ENCODE assay signal across 24 mouse cellular contexts in the genomic region with DNA sequence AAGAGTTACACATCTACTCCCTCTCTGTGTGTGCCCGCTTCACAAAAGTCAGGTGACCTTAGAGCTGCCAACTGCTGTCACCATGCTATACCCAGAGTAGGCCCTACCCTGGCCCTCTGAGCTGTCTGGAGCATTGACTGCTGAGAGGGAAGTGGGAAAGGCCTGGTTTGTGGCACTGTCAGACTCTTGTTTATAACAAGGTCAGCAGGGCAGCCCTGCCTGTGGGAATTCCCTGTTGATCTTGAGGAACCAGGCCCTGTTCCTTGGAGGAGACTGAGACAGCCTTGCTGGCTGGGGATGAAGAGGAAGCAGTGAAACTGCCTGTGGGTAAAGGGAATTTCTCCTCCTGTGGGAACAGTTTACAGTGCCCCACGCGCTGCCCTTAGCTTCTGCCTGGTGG. TPM values are rescaled to one million over a fixed set of nuclear protein-coding genes. Genes with fewer than 3 reads are reported as not detected.
A peak's percentile ranks its signal among the peaks of the same experiment; 100 is the strongest.
DNase-seq lines count a peak whose midpoint lies in the region; ATAC-seq and TF ChIP-seq lines count a peak whose summit lies in the region.
"Had no signal": no experiment of that assay in that cellular context is flagged by ENCODE, and none has a peak within 500 bp of the region (broad histone marks: within the 10 kb centered on the region; RNA-seq: fewer than 3 reads in every experiment).

No protein-coding gene starts in this region.

- H3K79me2 ChIP-seq in liver, adult 2 months (ENCODE audit: control insufficient read depth, insufficient read depth, low read length), result no peaks in the 10 kb centered on the region

- no peaks in the 10 kb centered on the region for H3K9me3 ChIP-seq in liver, embryonic 11.5 days (ENCODE audit: control insufficient read depth, low read length)
- H3K9me3 ChIP-seq in midbrain, embryonic 16.5 days (replicated peaks; ENCODE audit: control insufficient read depth, low read length, poor library complexity, severe bottlenecking), result no peaks in the 10 kb centered on the region
- H3K9me3 ChIP-seq: forebrain, embryonic 10.5 days; hindbrain, embryonic 15.5 days; midbrain, embryonic 12.5 days; neural tube, embryonic 12.5 days had no signal

- no peak for TF ChIP-seq POLR2A in liver, adult 2 months (IDR thresholded peaks at IDR 0.05; ENCODE audit: extremely low read depth, insufficient read depth, low read length)

- H3K27ac ChIP-seq in liver, adult 2 months (replicated peaks; ENCODE audit: insufficient read depth, low read depth, low read length), result peak overlapping the region; percentile 58
- no peak overlapping the region for H3K27ac ChIP-seq in liver, embryonic 11.5 days (ENCODE audit: low read depth, low read length)
- H3K27ac ChIP-seq in brown adipose tissue, adult 24 weeks (replicated peaks; ENCODE audit: low read depth, low read length), result 0 out of 2 replicates have a peak overlapping the region, but pooled peaks have one; percentile 4
- H3K27ac ChIP-seq in midbrain, embryonic 16.5 days (ENCODE audit: low read length), result no peak overlapping the region
- H3K27ac ChIP-seq: forebrain, embryonic 10.5 days; hindbrain, embryonic 15.5 days; liver, embryonic 14.5 days; midbrain, embryonic 12.5 days; neural tube, embryonic 12.5 days had no signal

- H3K9ac ChIP-seq in liver, adult 2 months (ENCODE audit: low read depth, low read length), result peak overlapping the region; percentile 1; the same call in 1 of the 2 replicates
- no peak overlapping the region for H3K9ac ChIP-seq in liver, embryonic 11.5 days (ENCODE audit: low read depth, low read length)
- H3K9ac ChIP-seq in midbrain, embryonic 16.5 days (ENCODE audit: low read depth, low read length), result no peak overlapping the region
- H3K9ac ChIP-seq: hindbrain, embryonic 15.5 days; liver, embryonic 14.5 days; midbrain, embryonic 12.5 days; neural tube, embryonic 12.5 days had no signal

- no peak for ATAC-seq in liver, embryonic 11.5 days (replicated peaks; ENCODE audit: low FRiP score)
- no peak for ATAC-seq in midbrain, embryonic 16.5 days
- ATAC-seq: intestine, embryonic 16.5 days had no signal

- no peaks in the 10 kb centered on the region for H3K36me3 ChIP-seq in liver, adult 2 months (ENCODE audit: control insufficient read depth, insufficient read depth, low read length)
- no peaks in the 10 kb centered on the region for H3K36me3 ChIP-seq in liver, embryonic 11.5 days (ENCODE audit: control insufficient read depth, insufficient read depth, low read length)
- no peaks in the 10 kb centered on the region for H3K36me3 ChIP-seq in midbrain, embryonic 16.5 days (ENCODE audit: control insufficient read depth, insufficient read depth, low read length)
- H3K36me3 ChIP-seq: forebrain, embryonic 10.5 days; hindbrain, embryonic 15.5 days; midbrain, embryonic 12.5 days; neural tube, embryonic 12.5 days had no signal

- H3K27me3 ChIP-seq in liver, adult 2 months (ENCODE audit: control insufficient read depth, insufficient read depth, low read length), result no peaks in the 10 kb centered on the region
- no peaks in the 10 kb centered on the region for H3K27me3 ChIP-seq in liver, embryonic 11.5 days (replicated peaks; ENCODE audit: control insufficient read depth, insufficient read depth, low read length)
- H3K27me3 ChIP-seq in midbrain, embryonic 16.5 days (ENCODE audit: control insufficient read depth, insufficient read depth, low read depth, low read length), result no peaks in the 10 kb centered on the region
- H3K27me3 ChIP-seq: CH12.LX; hindbrain, embryonic 15.5 days; midbrain, embryonic 12.5 days; neural tube, embryonic 12.5 days had no signal

- H3K4me1 ChIP-seq in liver, adult 2 months (ENCODE audit: control insufficient read depth, insufficient read depth, low read length), result peaks cover 29% of the 10 kb centered on the region
- no peaks in the 10 kb centered on the region; the same call in 1 of the 2 replicates for H3K4me1 ChIP-seq in liver, embryonic 11.5 days (replicated peaks; ENCODE audit: control insufficient read depth, insufficient read depth, low read length)
- no peaks in the 10 kb centered on the region; the same call in 1 of the 2 replicates for H3K4me1 ChIP-seq in brown adipose tissue, adult 24 weeks (ENCODE audit: control insufficient read depth, insufficient read depth, insufficient read length, low read length)
- no peaks in the 10 kb centered on the region for H3K4me1 ChIP-seq in midbrain, embryonic 16.5 days (ENCODE audit: control insufficient read depth, insufficient read depth, low read length)
- H3K4me1 ChIP-seq: hindbrain, embryonic 15.5 days; midbrain, embryonic 12.5 days; neural tube, embryonic 12.5 days had no signal

- 57% methylated on average over 3 of the region's 3 CpGs for WGBS in liver, adult 2 months
- 85% methylated on average over 3 of the region's 3 CpGs for WGBS in liver, embryonic 11.5 days
- WGBS in midbrain, embryonic 16.5 days, result 89% methylated on average over 3 of the region's 3 CpGs

- no peak overlapping the region for H3K4me2 ChIP-seq in liver, embryonic 11.5 days
- no peak overlapping the region for H3K4me2 ChIP-seq in midbrain, embryonic 16.5 days (ENCODE audit: low read length)
- H3K4me2 ChIP-seq: hindbrain, embryonic 15.5 days; midbrain, embryonic 12.5 days; neural tube, embryonic 12.5 days had no signal

- intact Hi-C loops in left cerebral cortex, postnatal 4 days (cut with DNase I), result no loop called here

- H3K4me3 ChIP-seq in liver, adult 2 months (ENCODE audit: insufficient read depth, low read depth, low read length), result no peak overlapping the region
- H3K4me3 ChIP-seq in liver, embryonic 11.5 days (ENCODE audit: low read depth, low read length), result no peak overlapping the region
- H3K4me3 ChIP-seq in brown adipose tissue, adult 24 weeks (ENCODE audit: insufficient read depth, low read depth, low read length), result no peak overlapping the region
- H3K4me3 ChIP-seq in midbrain, embryonic 16.5 days (ENCODE audit: low read depth, low read length), result no peak overlapping the region
- H3K4me3 ChIP-seq: forebrain, embryonic 10.5 days; hindbrain, embryonic 15.5 days; midbrain, embryonic 12.5 days; neural tube, embryonic 12.5 days had no signal

- DNase-seq in heart, adult 11 months, result peak; percentile 95
- DNase-seq in heart, postnatal 4 days, result no peak
- DNase-seq in liver, adult 2 months (ENCODE audit: extremely low read depth, low read depth, low spot score), result peak; percentile 48
- no peak for DNase-seq in liver, embryonic 11.5 days (ENCODE audit: low spot score)
- DNase-seq in lung, postnatal 36 days, result peak; percentile 72
- DNase-seq in left cerebral cortex, postnatal 4 days, result no peak
- DNase-seq: cerebellum, adult 11-12 months; cerebellum, postnatal 25 days; embryo, embryonic 11 days; layer of hippocampus, postnatal 36 days; right cerebral cortex, postnatal 4 days; thymus, adult 2 months had no signal

- no peak for TF ChIP-seq CTCF in liver, adult 2 months (IDR thresholded peaks at IDR 0.05; ENCODE audit: low read depth, low read length)

RNA-seq across cellular contexts. Expression of a gene that starts 9.1 kb away (rescaled TPM):
- total RNA-seq in heart, postnatal 4 days (2021), result 10 to 100 TPM; 33.3 to 35.3 TPM
- 169 and 184 TPM in 2 replicates for total RNA-seq in liver, adult 2 months (2014; rRNA removed)
- polyA plus RNA-seq in liver, adult 2 months (2012; rRNA removed), result 267 and 378 TPM in 2 replicates
- 17.7 and 18.2 TPM in 2 replicates for polyA plus RNA-seq in liver, embryonic 11.5 days (2014; fragmentation: Nextera tagmentation; extraction: Ambion mirVana)
- 17.4 and 19.1 TPM in 2 replicates for polyA plus RNA-seq in brown adipose tissue, adult 24 weeks (2012; ENCODE audit: insufficient read depth, insufficient read length, missing spikeins)
- polyA plus RNA-seq in midbrain, embryonic 16.5 days (2015; fragmentation: Nextera tagmentation; extraction: Ambion mirVana), result 13.4 and 15.8 TPM in 2 replicates
- 10 to 100 TPM; 12.0 to 12.7 TPM for total RNA-seq in left cerebral cortex, postnatal 4 days (2021)

RNA-seq across cellular contexts. Expression of a gene that starts 22.8 kb away (rescaled TPM):
- 10 to 100 TPM; 56.3 to 59.2 TPM for total RNA-seq in heart, postnatal 4 days (2021)
- 8.5 and 14.0 TPM in 2 replicates for total RNA-seq in liver, adult 2 months (2014; rRNA removed)
- 22.6 and 24.1 TPM in 2 replicates for polyA plus RNA-seq in liver, adult 2 months (2012; rRNA removed)
- 21.4 and 21.7 TPM in 2 replicates for polyA plus RNA-seq in liver, embryonic 11.5 days (2014; fragmentation: Nextera tagmentation; extraction: Ambion mirVana)
- polyA plus RNA-seq in brown adipose tissue, adult 24 weeks (2012; ENCODE audit: insufficient read depth, insufficient read length, missing spikeins), result 11.9 and 14.8 TPM in 2 replicates
- 55.4 and 57.8 TPM in 2 replicates for polyA plus RNA-seq in midbrain, embryonic 16.5 days (2015; fragmentation: Nextera tagmentation; extraction: Ambion mirVana)
- 10 to 100 TPM; 50.6 to 55.9 TPM for total RNA-seq in left cerebral cortex, postnatal 4 days (2021)

RNA-seq across cellular contexts. Expression of a gene that starts 25.6 kb away (rescaled TPM):
- total RNA-seq in heart, postnatal 4 days (2021), result 1 to 10 TPM in 1 of 2 experiments, under 1 TPM in 1; 0.88 to 1.5 TPM
- 4.2 and 5.1 TPM in 2 replicates for total RNA-seq in liver, adult 2 months (2014; rRNA removed)
- 5.9 and 8.6 TPM in 2 replicates for polyA plus RNA-seq in liver, adult 2 months (2012; rRNA removed)
- 0.16 and 0.23 TPM in 2 replicates for polyA plus RNA-seq in liver, embryonic 11.5 days (2014; fragmentation: Nextera tagmentation; extraction: Ambion mirVana)
- polyA plus RNA-seq in brown adipose tissue, adult 24 weeks (2012; ENCODE audit: insufficient read depth, insufficient read length, missing spikeins), result not detected in 2 replicates
- polyA plus RNA-seq in midbrain, embryonic 16.5 days (2015; fragmentation: Nextera tagmentation; extraction: Ambion mirVana), result 0.26 and 0.27 TPM in 2 replicates
- 10 to 100 TPM in 1 of 2 experiments, 1 to 10 TPM in 1; 7.7 to 10.5 TPM for total RNA-seq in left cerebral cortex, postnatal 4 days (2021)
- total RNA-seq: granulocyte monocyte progenitor cell, adult 5-6 weeks; megakaryocyte progenitor cell, adult 5-6 weeks; MEL had no signal

RNA-seq across cellular contexts. Expression of a gene that starts 36.5 kb away (rescaled TPM):
- 10 to 100 TPM in 1 of 2 experiments, 1 to 10 TPM in 1; 8.4 to 10.7 TPM for total RNA-seq in heart, postnatal 4 days (2021)
- 12.9 and 13.1 TPM in 2 replicates for total RNA-seq in liver, adult 2 months (2014; rRNA removed)
- 14.0 and 14.9 TPM in 2 replicates for polyA plus RNA-seq in liver, adult 2 months (2012; rRNA removed)
- polyA plus RNA-seq in liver, embryonic 11.5 days (2014; fragmentation: Nextera tagmentation; extraction: Ambion mirVana), result 85.0 and 87.2 TPM in 2 replicates
- 11.0 and 12.7 TPM in 2 replicates for polyA plus RNA-seq in brown adipose tissue, adult 24 weeks (2012; ENCODE audit: insufficient read depth, insufficient read length, missing spikeins)
- 63.0 and 67.3 TPM in 2 replicates for polyA plus RNA-seq in midbrain, embryonic 16.5 days (2015; fragmentation: Nextera tagmentation; extraction: Ambion mirVana)
- total RNA-seq in left cerebral cortex, postnatal 4 days (2021), result 10 to 100 TPM; 36.7 to 37.7 TPM

RNA-seq across cellular contexts. Expression of a gene that starts 43.5 kb away (rescaled TPM):
- 10 to 100 TPM; 44.4 to 48.9 TPM for total RNA-seq in heart, postnatal 4 days (2021)
- total RNA-seq in liver, adult 2 months (2014; rRNA removed), result 78.7 and 101 TPM in 2 replicates
- 122 and 132 TPM in 2 replicates for polyA plus RNA-seq in liver, adult 2 months (2012; rRNA removed)
- polyA plus RNA-seq in liver, embryonic 11.5 days (2014; fragmentation: Nextera tagmentation; extraction: Ambion mirVana), result 27.1 and 29.1 TPM in 2 replicates
- 64.4 and 85.8 TPM in 2 replicates for polyA plus RNA-seq in brown adipose tissue, adult 24 weeks (2012; ENCODE audit: insufficient read depth, insufficient read length, missing spikeins)
- polyA plus RNA-seq in midbrain, embryonic 16.5 days (2015; fragmentation: Nextera tagmentation; extraction: Ambion mirVana), result 22.6 and 27.0 TPM in 2 replicates
- 10 to 100 TPM; 13.3 to 15.8 TPM for total RNA-seq in left cerebral cortex, postnatal 4 days (2021)

Comparison
In these comparisons a context has a peak if more than half of its experiments do, and no peak if none do; other contexts are left out.
1. DNase-seq: peak in heart, adult 11 months (single experiment), liver, adult 2 months (single experiment) and lung, postnatal 36 days (single experiment); none in heart, postnatal 4 days (single experiment), liver, embryonic 11.5 days (single experiment) and left cerebral cortex, postnatal 4 days (single experiment).
2. H3K27ac ChIP-seq: peak in liver, adult 2 months (single experiment) and brown adipose tissue, adult 24 weeks (single experiment); none in liver, embryonic 11.5 days (single experiment) and midbrain, embryonic 16.5 days (single experiment).
3. RNA of a gene that starts 9.1 kb away (polyA plus RNA-seq): 267 to 378 TPM in liver, adult 2 months; 17.4 to 19.1 TPM in brown adipose tissue, adult 24 weeks, 17.7 to 18.2 TPM in liver, embryonic 11.5 days and 13.4 to 15.8 TPM in midbrain, embryonic 16.5 days; every median in the first group is over 10 times any median in the second.